Mouse (Mus musculus): ENCODE measurements around the gene Uqcrh. TPM values are rescaled to one million over a fixed set of nuclear protein-coding genes. Genes with fewer than 3 reads are reported as not detected.

The Uqcrh gene
- polyA plus RNA-seq, 1 experiment from 2014 or later, result 524 TPM

Other genes with a start within 250 kb of the Uqcrh start
- 4.7 and 5.6 TPM in 2 replicates for gene Mob3c, start 247.0 kb downstream of the Uqcrh start, polyA plus RNA-seq (2014; fragmentation: Nextera tagmentation; extraction: Ambion mirVana)
- 19.9 and 23.0 TPM in 2 replicates for gene Mknk1, start 235.9 kb downstream of the Uqcrh start, polyA plus RNA-seq (2014; fragmentation: Nextera tagmentation; extraction: Ambion mirVana)
- gene Kncn, start 190.7 kb downstream of the Uqcrh start, polyA plus RNA-seq (2014; fragmentation: Nextera tagmentation; extraction: Ambion mirVana), result 0.09 and 0.27 TPM in 2 replicates
- gene 6430628N08Rik, start 184.4 kb downstream of the Uqcrh start, polyA plus RNA-seq (2014; fragmentation: Nextera tagmentation; extraction: Ambion mirVana), result 2.0 TPM in 1 of 2 replicates, not detected in the other
- 0.62 and 0.85 TPM in 2 replicates for gene Dmbx1, start 135.1 kb downstream of the Uqcrh start, polyA plus RNA-seq (2014; fragmentation: Nextera tagmentation; extraction: Ambion mirVana)
- 13.7 and 17.1 TPM in 2 replicates for gene Faah, start 57.1 kb downstream of the Uqcrh start, polyA plus RNA-seq (2014; fragmentation: Nextera tagmentation; extraction: Ambion mirVana)
- 12.4 and 12.6 TPM in 2 replicates for gene Nsun4, start 21.2 kb downstream of the Uqcrh start, polyA plus RNA-seq (2014; fragmentation: Nextera tagmentation; extraction: Ambion mirVana)
- 77.5 and 84.3 TPM in 2 replicates for gene Lrrc41, start 198 bp upstream of the Uqcrh start, polyA plus RNA-seq (2014; fragmentation: Nextera tagmentation; extraction: Ambion mirVana)
- 4.8 and 6.3 TPM in 2 replicates for gene Rad54l, start 48.6 kb upstream of the Uqcrh start, polyA plus RNA-seq (2014; fragmentation: Nextera tagmentation; extraction: Ambion mirVana)
- gene Pomgnt1, start 48.8 kb upstream of the Uqcrh start, polyA plus RNA-seq (2014; fragmentation: Nextera tagmentation; extraction: Ambion mirVana), result 73.5 and 74.0 TPM in 2 replicates
- 2.1 and 2.9 TPM in 2 replicates for gene Lurap1, start 76.3 kb upstream of the Uqcrh start, polyA plus RNA-seq (2014; fragmentation: Nextera tagmentation; extraction: Ambion mirVana)
- gene Tspan1, start 92.5 kb upstream of the Uqcrh start, polyA plus RNA-seq (2014; fragmentation: Nextera tagmentation; extraction: Ambion mirVana), result 0.09 TPM in 1 of 2 replicates, not detected in the other
- not detected in 2 replicates for gene 1700042G07Rik, start 98.3 kb upstream of the Uqcrh start, polyA plus RNA-seq (2014; fragmentation: Nextera tagmentation; extraction: Ambion mirVana)
- not detected in 2 replicates for gene Gm49337, start 98.3 kb upstream of the Uqcrh start, polyA plus RNA-seq (2014; fragmentation: Nextera tagmentation; extraction: Ambion mirVana)
- 66.8 and 80.3 TPM in 2 replicates for gene Pik3r3, start 146.5 kb upstream of the Uqcrh start, polyA plus RNA-seq (2014; fragmentation: Nextera tagmentation; extraction: Ambion mirVana)